Mouse (Mus musculus) mouse embryonic stem cell (cell line): ENCODE measurements around the gene Wdr61.
"Not testable (repeated sequence)": the region's sequence is repeated elsewhere in the genome, so short reads cannot be mapped to it uniquely, and the experiment has no call there.

Experiments used
- in situ Hi-C, 2 experiments: fragments of 300-500 bp; cut with MboI; formaldehyde crosslinking; loops; 1 replicate in 1 of 2; 3 replicates in 1 of 2; pipeline ENCODE4 v1.14.3; 2019 to 2020; ENCODE audit warnings: low sequenced_read_pairs in 2 of 2, low pct_unique_long_range_greater_than_20kb in 1 of 2, mixed read lengths in 1 of 2; ENCODE audit not compliant: unreplicated experiment in 1 of 2

Wdr61 gene

GRCm38 (mm10) chr9:54736284-54736701, 2.0 kb upstream of the Wdr61 start:
- in situ Hi-C loops, result loop anchor here in 1 of 2 experiments (5.0 kb wide), 1 partner anchor 91 kb away; no protein-coding TSS in a partner anchor

DNA sequence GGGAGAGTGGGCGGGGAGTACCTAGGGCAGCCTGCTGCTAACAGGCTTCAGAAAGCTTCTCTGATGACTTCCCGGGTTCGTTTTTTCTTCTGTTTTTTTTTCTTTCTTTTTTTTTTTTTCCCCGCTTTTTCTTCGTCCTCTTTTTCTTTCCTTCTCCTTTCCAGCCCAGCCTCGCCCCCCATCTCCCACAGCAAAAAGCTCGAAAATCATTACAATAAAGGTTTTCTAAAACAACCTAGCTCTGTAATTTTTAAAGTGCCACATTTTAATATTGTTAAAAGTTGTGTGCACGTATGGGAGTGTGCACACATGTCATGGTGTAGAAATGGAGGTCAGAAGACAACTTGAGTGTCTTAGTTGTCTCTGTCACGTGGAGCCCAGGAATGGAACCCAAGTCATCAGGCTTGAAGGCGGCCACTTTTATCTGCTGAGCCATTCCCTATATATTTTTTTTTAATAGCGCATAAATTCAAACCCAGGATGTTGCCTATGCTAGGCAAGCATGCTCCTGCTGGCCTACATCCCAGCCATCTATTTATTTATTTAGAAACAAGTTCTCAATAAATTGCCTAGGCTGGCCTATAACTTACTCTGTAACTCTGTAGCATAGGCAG, 427 bp upstream of the Wdr61 start:
- in situ Hi-C loops, result loop anchor here in 1 of 2 experiments (5.0 kb wide), 1 partner anchor 93 kb away; no protein-coding TSS in a partner anchor

- in situ Hi-C loops, result no loop called here
Measured at GRCm38 (mm10) chr9:54732122-54732521, 2.2 kb downstream of the Wdr61 start.

DNA sequence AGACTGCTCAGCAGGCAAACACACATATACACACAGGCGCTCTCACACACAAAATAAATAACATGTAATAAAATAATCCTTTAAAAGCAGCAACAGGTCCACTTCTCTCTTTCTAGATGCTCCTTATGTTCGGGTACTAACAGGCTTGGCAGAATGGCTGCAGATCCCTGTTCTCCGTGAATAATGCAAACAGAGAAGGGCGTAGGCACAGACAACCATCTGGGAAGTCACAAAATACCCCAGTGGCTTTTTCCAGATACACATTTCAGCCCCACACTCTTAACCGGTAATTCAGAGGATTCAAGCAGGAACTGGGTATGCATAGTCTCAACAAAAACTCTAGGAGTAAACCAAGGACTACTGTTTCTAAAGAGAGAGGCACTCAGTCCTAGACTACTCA, 8.0 kb downstream of the Wdr61 start:
- in situ Hi-C loops, result no loop called here

DNA sequence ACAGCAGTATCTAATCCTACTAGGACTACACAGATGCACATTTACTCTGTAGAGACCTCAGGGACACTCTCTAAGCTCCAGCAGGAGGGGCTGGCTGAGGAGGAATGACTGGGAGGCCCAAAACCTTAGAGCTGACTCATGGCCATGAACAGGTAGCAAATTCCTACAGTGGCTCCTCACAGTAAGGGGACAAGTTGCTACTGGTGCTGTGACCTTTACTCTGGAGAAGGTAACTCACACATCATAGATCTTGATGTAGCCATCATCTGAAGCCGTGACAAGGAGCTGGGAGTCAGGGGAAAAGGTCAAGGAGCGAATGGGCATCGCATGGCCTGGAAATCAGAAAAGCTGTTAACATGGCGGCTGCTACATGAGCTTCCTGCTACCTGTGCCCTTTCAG, 11.7 kb downstream of the Wdr61 start:
- in situ Hi-C loops, result no loop called here

DNA sequence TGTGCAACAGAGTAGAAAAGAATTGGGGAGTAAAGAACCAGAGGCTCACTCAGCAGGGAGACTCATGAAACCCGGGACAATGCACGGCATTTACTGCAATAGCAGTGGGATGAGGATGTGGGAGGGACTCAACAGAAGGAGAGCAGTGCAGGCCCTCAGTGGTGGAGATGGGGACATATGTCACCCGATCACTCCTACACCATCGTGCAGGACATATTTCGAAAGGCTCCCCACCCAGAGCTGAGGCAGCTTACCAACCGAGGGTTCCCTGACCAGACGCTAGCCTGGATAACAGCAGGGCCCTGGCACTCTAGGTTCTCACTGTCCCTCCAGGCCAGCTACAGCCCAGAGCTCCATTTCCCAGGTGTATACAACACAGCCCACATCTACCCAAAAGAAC, 12.2 kb downstream of the Wdr61 start:
- in situ Hi-C loops, result no loop called here

DNA sequence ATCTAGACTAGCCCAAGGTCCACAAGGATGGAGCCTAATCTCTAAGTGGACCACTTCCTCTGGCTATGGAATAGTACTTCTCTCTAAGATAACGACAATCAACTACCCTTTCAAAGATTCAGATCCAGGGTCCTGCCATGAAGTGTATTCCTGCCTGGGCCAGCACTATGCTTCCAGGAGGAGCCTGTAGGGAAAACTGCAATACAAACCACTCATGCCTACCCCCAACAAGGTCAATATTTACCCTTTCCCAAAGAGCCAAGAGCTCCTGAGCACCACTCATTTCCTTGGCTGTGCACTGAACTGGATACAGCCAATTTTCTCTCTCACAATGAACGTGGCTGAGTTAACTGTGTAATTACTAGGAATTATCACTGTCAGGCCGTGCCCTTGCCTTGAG, 16.8 kb downstream of the Wdr61 start:
- in situ Hi-C loops, result no loop called here

GRCm38 (mm10) chr9:54715776-54716175, 18.5 kb downstream of the Wdr61 start:
- in situ Hi-C loops, result no loop called here

- in situ Hi-C loops, result no loop called here
Measured at GRCm38 (mm10) chr9:54708085-54708484, 26.2 kb downstream of the Wdr61 start.

- in situ Hi-C loops, result no loop called here
Measured at GRCm38 (mm10) chr9:54707288-54707999, 26.9 kb downstream of the Wdr61 start.

DNA sequence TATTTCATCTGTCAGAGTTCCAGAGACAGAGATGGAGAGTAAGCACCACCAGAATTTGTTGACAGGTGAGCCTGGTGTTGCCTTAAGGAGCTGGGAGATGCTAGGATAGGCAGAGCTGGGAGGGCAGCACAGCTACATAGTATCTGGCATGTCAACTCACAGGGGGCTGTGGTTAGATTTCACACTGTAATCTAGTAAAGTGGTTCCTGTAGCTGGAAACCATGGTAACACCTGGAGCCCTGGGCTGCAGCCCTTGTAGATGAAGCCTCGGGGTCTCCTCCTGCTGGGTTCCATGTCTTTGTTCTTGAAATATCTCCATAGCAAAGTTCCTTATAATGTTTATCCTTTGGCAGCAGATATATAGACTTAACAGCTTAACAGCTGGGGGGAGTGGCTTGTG, 28.8 kb downstream of the Wdr61 start:
- in situ Hi-C loops, result no loop called here

GRCm38 (mm10) chr9:54704361-54704760, 30.0 kb downstream of the Wdr61 start:
- in situ Hi-C loops, result no loop called here

DNA sequence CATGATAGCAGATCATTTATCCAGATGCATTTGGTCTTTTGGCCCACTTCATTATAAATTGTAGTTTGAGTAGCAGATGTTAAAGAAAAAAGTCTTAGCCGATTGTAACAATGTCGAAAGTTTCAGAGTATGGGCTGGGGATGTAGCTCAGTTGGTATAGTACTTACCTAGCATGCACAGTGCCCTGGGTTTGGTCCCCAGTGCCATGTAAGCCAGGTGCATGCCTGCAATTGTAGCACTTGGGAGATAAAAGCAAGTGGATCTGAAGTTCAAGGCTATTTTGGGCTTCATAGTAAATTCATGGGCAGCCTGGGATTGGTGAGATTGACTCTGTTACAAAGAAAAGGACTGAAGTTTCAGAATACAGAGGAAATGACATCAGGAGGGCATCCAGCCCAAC, 31.7 kb downstream of the Wdr61 start:
- in situ Hi-C loops, result no loop called here

GRCm38 (mm10) chr9:54700746-54701145, 33.6 kb downstream of the Wdr61 start:
- in situ Hi-C loops, result no loop called here

GRCm38 (mm10) chr9:54700174-54700475, 34.2 kb downstream of the Wdr61 start:
- in situ Hi-C loops, result no loop called here

DNA sequence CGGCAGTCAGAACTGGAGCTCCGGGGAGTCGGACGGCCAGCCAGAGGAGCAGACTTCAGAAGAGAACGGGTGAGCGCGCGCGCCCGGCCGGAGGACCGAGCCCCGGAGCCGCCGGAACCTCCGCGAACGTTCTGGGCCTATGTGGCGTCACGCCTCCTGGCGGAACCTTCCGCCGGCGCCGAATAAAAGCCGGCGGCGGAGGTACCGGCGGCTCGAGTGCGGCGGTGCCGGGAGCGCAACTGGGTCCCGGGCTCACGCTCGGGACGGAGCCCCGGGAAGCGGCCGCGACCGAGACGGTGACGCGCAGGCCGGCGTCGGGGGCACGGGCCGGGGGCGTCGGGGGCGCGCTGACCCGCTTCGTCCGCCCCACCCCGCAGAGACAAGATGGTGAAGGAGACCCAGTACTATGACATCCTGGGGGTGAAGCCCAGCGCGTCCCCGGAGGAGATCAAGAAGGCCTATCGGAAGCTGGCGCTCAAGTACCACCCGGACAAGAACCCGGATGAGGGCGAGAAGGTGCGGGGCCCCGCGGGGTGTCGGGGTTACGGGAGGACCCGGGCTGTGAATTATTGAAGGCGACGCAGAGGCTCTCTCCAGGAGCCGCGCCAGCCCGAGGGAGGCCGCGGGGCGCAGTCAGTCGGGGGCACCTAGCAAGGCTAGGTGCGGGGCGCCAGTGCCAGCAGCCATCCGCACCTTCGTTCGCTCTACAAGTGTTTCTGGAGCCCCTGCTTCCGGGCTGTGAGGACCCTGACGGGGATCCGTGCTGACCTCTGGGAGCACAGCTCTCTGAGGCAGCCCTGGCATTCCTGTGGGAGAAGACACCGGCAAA, 34.8 kb downstream of the Wdr61 start:
- in situ Hi-C loops, result no loop called here

DNA sequence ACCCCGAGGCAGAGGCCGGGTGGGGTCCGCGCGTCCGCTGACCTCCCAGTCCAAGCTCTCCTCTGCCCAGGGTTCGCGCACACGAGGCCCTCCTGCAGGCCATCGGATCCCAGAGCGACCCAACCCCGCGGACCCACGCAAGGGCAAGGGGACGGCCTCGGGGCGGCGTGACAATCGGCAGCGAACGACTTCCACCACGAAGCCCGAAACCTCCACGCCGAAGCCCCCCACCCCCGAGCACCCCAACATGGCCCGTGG, 35.3 kb downstream of the Wdr61 start:
- in situ Hi-C loops, result no loop called here

GRCm38 (mm10) chr9:54698318-54699086, 35.8 kb downstream of the Wdr61 start, which contains the start of gene Dnaja4:
Dnaja4 (plus strand) TSS chr9:54698873.
- in situ Hi-C loops, result no loop called here

DNA sequence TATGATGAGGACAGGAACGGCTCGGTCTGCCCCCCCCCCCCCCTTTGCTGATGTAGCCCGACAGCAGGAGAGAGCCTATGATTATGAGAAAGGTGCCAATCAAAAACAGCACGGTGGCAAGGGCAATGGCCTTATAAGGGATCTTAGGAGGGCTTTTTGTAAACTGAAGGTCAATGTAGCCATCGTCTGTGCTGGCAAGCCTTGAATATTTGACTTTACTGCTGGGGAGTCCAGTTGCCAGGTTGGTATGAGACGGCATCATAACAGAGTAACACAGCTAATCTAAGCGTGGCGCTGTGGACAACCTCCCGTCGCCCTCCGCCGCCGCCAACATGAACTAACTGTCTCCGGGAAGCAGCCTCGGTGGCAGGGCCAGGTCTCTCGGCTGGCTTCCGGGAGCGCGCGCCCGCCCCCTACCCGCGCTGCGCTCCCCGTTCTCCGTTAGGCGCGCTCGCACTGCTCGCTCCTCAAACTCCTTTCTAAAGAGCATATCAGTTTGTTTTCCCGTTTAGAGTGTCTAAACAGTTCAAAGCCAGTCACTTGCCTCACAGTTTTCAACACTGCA, 43.0 kb downstream of the Wdr61 start:
- in situ Hi-C loops, result not testable (repeated sequence)
